ENCODE assay signal across 8 mouse cellular contexts in genomic region chr2:131234127-131234650, GRCm38 (mm10). TPM values are rescaled to one million over a fixed set of nuclear protein-coding genes. Genes with fewer than 3 reads are reported as not detected.
DNase-seq lines count a peak whose midpoint lies in the region; ATAC-seq and TF ChIP-seq lines count a peak whose summit lies in the region.

No protein-coding gene starts in this region.

- peak overlapping the region; percentile 93 for H3K27ac ChIP-seq in kidney, postnatal 0 days
- no peak overlapping the region for H3K27ac ChIP-seq in hindbrain, embryonic 11.5 days (ENCODE audit: low read depth, low read length)
- peak overlapping the region; percentile 82 for H3K27ac ChIP-seq in lung, postnatal 0 days (ENCODE audit: low read length)

- no peak for TF ChIP-seq EP300 in lung, postnatal 0 days (IDR thresholded peaks at IDR 0.05)

- peaks cover 11% of the 10 kb centered on the region; the same call in 1 of the 2 replicates for H3K36me3 ChIP-seq in kidney, postnatal 0 days (ENCODE audit: insufficient read depth, low read length)
- H3K36me3 ChIP-seq in hindbrain, embryonic 11.5 days (ENCODE audit: control insufficient read depth, insufficient read depth, low read length), result no peaks in the 10 kb centered on the region
- no peaks in the 10 kb centered on the region for H3K36me3 ChIP-seq in lung, postnatal 0 days (ENCODE audit: insufficient read depth, low read length)

- DNase-seq in kidney, postnatal 0 days (ENCODE audit: low spot score), result peak; percentile 30
- DNase-seq in kidney, adult 18-20 months, result no peak
- no peak for DNase-seq in hindbrain, embryonic 11.5 days (ENCODE audit: low spot score)
- peak; percentile 21 for DNase-seq in lung, postnatal 0 days (ENCODE audit: low spot score)
- DNase-seq in testis, postnatal 14 days (ENCODE audit: low spot score), result peak; percentile 30
- no peak for DNase-seq in spleen, postnatal 36 days (ENCODE audit: low spot score in 2 of 2)
- DNase-seq in retina, postnatal 1 day, result no peak

- H3K4me3 ChIP-seq in kidney, postnatal 0 days (replicated peaks; ENCODE audit: low read depth, low read length), result peak overlapping the region; percentile 60
- H3K4me3 ChIP-seq in hindbrain, embryonic 11.5 days (ENCODE audit: low read depth, low read length), result peak overlapping the region; percentile 53
- H3K4me3 ChIP-seq in lung, postnatal 0 days (ENCODE audit: low read depth, low read length), result peak overlapping the region; percentile 50

- no peaks in the 10 kb centered on the region for H3K27me3 ChIP-seq in kidney, postnatal 0 days (ENCODE audit: insufficient read depth, low read length)
- no peaks in the 10 kb centered on the region for H3K27me3 ChIP-seq in hindbrain, embryonic 11.5 days (ENCODE audit: control insufficient read depth, insufficient read depth, low read length)
- H3K27me3 ChIP-seq in lung, postnatal 0 days (replicated peaks; ENCODE audit: insufficient read depth, low read length), result no peaks in the 10 kb centered on the region

- H3K9ac ChIP-seq in kidney, postnatal 0 days (ENCODE audit: low read depth, low read length), result peak overlapping the region; percentile 84
- peak overlapping the region; percentile 73 for H3K9ac ChIP-seq in hindbrain, embryonic 11.5 days (ENCODE audit: low read depth, low read length)
- H3K9ac ChIP-seq in lung, postnatal 0 days (replicated peaks; ENCODE audit: low read depth), result peak overlapping the region; percentile 72

- WGBS in kidney, postnatal 0 days, result 5% methylated on average over 28 of the region's 28 CpGs
- 18% methylated on average over 28 of the region's 28 CpGs for WGBS in hindbrain, embryonic 11.5 days
- 6% methylated on average over 28 of the region's 28 CpGs for WGBS in lung, postnatal 0 days

- peak overlapping the region; percentile 96 for H3K4me2 ChIP-seq in kidney, postnatal 0 days (ENCODE audit: low read length)
- H3K4me2 ChIP-seq in hindbrain, embryonic 11.5 days (replicated peaks; ENCODE audit: low read depth, low read length), result peak overlapping the region; percentile 84
- H3K4me2 ChIP-seq in lung, postnatal 0 days (replicated peaks; ENCODE audit: low read depth, low read length), result peak overlapping the region; percentile 78

- H3K4me1 ChIP-seq in kidney, postnatal 0 days (replicated peaks; ENCODE audit: insufficient read depth, low read length), result peaks cover 16% of the 10 kb centered on the region
- H3K4me1 ChIP-seq in hindbrain, embryonic 11.5 days (replicated peaks; ENCODE audit: control insufficient read depth, insufficient read depth, low read length), result peaks cover 5% of the 10 kb centered on the region; the same call in 1 of the 2 replicates
- peaks cover 19% of the 10 kb centered on the region; the same call in 1 of the 2 replicates for H3K4me1 ChIP-seq in lung, postnatal 0 days (ENCODE audit: insufficient read depth, low read depth, low read length)

- peak; percentile 48 for ATAC-seq in kidney, postnatal 0 days (replicated peaks; ENCODE audit: low FRiP score, low read depth)
- peak; percentile 10; the same call in 1 of the 2 replicates for ATAC-seq in common myeloid progenitor, adult 5-6 weeks (replicated peaks; ENCODE audit: low read depth, poor library complexity, severe bottlenecking)
- ATAC-seq in hindbrain, embryonic 11.5 days (ENCODE audit: low FRiP score), result peak; percentile 44
- peak; percentile 41 for ATAC-seq in lung, postnatal 0 days

- no peaks in the 10 kb centered on the region for H3K9me3 ChIP-seq in kidney, postnatal 0 days (replicated peaks; ENCODE audit: low read length)
- H3K9me3 ChIP-seq in hindbrain, embryonic 11.5 days (ENCODE audit: control insufficient read depth, low read length), result no peaks in the 10 kb centered on the region
- H3K9me3 ChIP-seq in lung, postnatal 0 days (ENCODE audit: low read length), result no peaks in the 10 kb centered on the region

- no peak for TF ChIP-seq CTCF in kidney, postnatal 0 days (IDR thresholded peaks at IDR 0.05; ENCODE audit: low read depth)
- no peak for TF ChIP-seq CTCF in lung, postnatal 0 days (IDR thresholded peaks at IDR 0.05)

RNA-seq across cellular contexts. Expression of gene Mavs, which starts 0.3 kb away (rescaled TPM):
- 31.8 and 34.2 TPM in 2 replicates for polyA plus RNA-seq in kidney, postnatal 0 days (2015; fragmentation: Nextera tagmentation; extraction: Ambion mirVana)
- total RNA-seq in common myeloid progenitor, adult 5-6 weeks (2017), result 15.8 and 16.5 TPM in 2 replicates
- 8.7 and 10.7 TPM in 2 replicates for polyA plus RNA-seq in hindbrain, embryonic 11.5 days (2014; fragmentation: Nextera tagmentation; extraction: Ambion mirVana)
- 14.1 and 14.4 TPM in 2 replicates for polyA plus RNA-seq in lung, postnatal 0 days (2015; fragmentation: Nextera tagmentation; extraction: Ambion mirVana)

RNA-seq across cellular contexts. Expression of gene Ap5s1, which starts 27.3 kb away (rescaled TPM):
- 29.9 and 33.4 TPM in 2 replicates for polyA plus RNA-seq in kidney, postnatal 0 days (2015; fragmentation: Nextera tagmentation; extraction: Ambion mirVana)
- total RNA-seq in common myeloid progenitor, adult 5-6 weeks (2017), result 2.4 and 2.6 TPM in 2 replicates
- 23.9 and 25.2 TPM in 2 replicates for polyA plus RNA-seq in hindbrain, embryonic 11.5 days (2014; fragmentation: Nextera tagmentation; extraction: Ambion mirVana)
- 27.9 and 28.0 TPM in 2 replicates for polyA plus RNA-seq in lung, postnatal 0 days (2015; fragmentation: Nextera tagmentation; extraction: Ambion mirVana)

RNA-seq across cellular contexts. Expression of gene Pank2, which starts 28.1 kb away (rescaled TPM):
- polyA plus RNA-seq in kidney, postnatal 0 days (2015; fragmentation: Nextera tagmentation; extraction: Ambion mirVana), result 32.1 and 36.7 TPM in 2 replicates
- total RNA-seq in common myeloid progenitor, adult 5-6 weeks (2017), result 57.3 and 72.4 TPM in 2 replicates
- 49.6 and 58.0 TPM in 2 replicates for polyA plus RNA-seq in hindbrain, embryonic 11.5 days (2014; fragmentation: Nextera tagmentation; extraction: Ambion mirVana)
- 22.3 and 26.7 TPM in 2 replicates for polyA plus RNA-seq in lung, postnatal 0 days (2015; fragmentation: Nextera tagmentation; extraction: Ambion mirVana)

RNA-seq across cellular contexts. Expression of gene Spef1, which starts 47.1 kb away (rescaled TPM):
- 3.7 and 4.0 TPM in 2 replicates for polyA plus RNA-seq in kidney, postnatal 0 days (2015; fragmentation: Nextera tagmentation; extraction: Ambion mirVana)
- total RNA-seq in common myeloid progenitor, adult 5-6 weeks (2017), result 2.7 and 4.7 TPM in 2 replicates
- 7.7 and 9.4 TPM in 2 replicates for polyA plus RNA-seq in hindbrain, embryonic 11.5 days (2014; fragmentation: Nextera tagmentation; extraction: Ambion mirVana)
- polyA plus RNA-seq in lung, postnatal 0 days (2015; fragmentation: Nextera tagmentation; extraction: Ambion mirVana), result 12.2 TPM in 2 replicates

RNA-seq across cellular contexts. Expression of gene Cdc25b, which starts 47.4 kb away (rescaled TPM):
- 36.1 and 39.0 TPM in 2 replicates for polyA plus RNA-seq in kidney, postnatal 0 days (2015; fragmentation: Nextera tagmentation; extraction: Ambion mirVana)
- 13.3 and 15.8 TPM in 2 replicates for total RNA-seq in common myeloid progenitor, adult 5-6 weeks (2017)
- 102 and 106 TPM in 2 replicates for polyA plus RNA-seq in hindbrain, embryonic 11.5 days (2014; fragmentation: Nextera tagmentation; extraction: Ambion mirVana)
- polyA plus RNA-seq in lung, postnatal 0 days (2015; fragmentation: Nextera tagmentation; extraction: Ambion mirVana), result 36.5 and 38.7 TPM in 2 replicates

Comparison
In these comparisons a context has a peak if more than half of its experiments do, and no peak if none do; other contexts are left out.
1. DNase-seq: peak in kidney, postnatal 0 days (single experiment), lung, postnatal 0 days (single experiment) and testis, postnatal 14 days (single experiment); none in kidney, adult 18-20 months (single experiment), hindbrain, embryonic 11.5 days (single experiment), spleen, postnatal 36 days (0 of 2) and retina, postnatal 1 day (single experiment).
2. Peak in every context shown above with its lines, with median percentiles within 50 percentile points of each other: ATAC-seq, H3K4me2 ChIP-seq, H3K4me3 ChIP-seq and H3K9ac ChIP-seq.